Mouse (Mus musculus) heart, adult 9 months (tissue): ENCODE data around the gene Irf6.

Experiments used
- DNase-seq, 2 experiments: peaks; one replicate each; pipeline ENCODE4 v3.0.0; 2022; ENCODE audit warnings: low spot score in 2 of 2

Irf6 gene

GRCm38 (mm10) chr1:193200640-193201382 is 47.9 kb downstream of the Irf6 start:
- no peak for DNase-seq

DNA sequence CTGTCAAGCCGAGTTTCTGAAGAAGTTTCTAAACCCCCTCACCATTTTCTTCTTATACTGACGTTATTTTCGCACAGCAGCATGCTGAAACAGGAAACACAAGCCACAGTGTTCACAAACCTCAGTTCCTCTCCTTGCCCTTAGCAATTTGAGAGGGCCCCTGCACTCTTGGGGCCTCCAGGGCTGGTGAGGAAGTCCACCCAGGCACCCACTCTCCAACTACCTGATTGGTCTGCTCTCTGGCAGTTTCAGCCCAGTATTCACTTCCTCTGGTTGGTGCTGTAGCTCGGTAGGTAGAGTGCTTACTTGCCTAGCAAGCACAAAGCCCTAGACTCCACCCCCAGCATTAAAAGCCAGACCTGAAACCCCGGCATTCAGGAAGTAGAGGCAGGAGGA is 48.5 kb downstream of the Irf6 start, which contains the start of gene Traf3ip3:
Gene Traf3ip3 (minus strand): TSS at position 321 of the 396 bp plus-strand sequence.
- peak; percentile 14 to 51 for DNase-seq

DNA sequence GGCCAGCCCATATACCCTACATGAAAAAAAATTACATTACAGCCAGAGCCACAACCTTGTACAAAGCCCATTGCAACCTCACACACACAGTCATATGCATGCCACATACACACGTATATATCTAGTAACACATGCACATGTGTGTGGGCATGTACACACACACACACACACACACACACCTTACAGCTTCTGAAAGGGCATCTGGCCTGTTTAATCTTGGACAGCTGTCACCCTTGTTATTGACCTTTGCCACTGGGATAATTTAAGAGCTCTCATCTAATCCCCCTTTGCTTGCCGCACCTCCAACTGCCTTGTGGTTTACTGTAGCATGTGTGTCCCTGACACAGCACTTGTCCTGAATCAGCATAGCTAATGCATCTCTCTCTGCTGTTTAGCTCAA is 50.9 kb downstream of the Irf6 start:
- no peak for DNase-seq

DNA sequence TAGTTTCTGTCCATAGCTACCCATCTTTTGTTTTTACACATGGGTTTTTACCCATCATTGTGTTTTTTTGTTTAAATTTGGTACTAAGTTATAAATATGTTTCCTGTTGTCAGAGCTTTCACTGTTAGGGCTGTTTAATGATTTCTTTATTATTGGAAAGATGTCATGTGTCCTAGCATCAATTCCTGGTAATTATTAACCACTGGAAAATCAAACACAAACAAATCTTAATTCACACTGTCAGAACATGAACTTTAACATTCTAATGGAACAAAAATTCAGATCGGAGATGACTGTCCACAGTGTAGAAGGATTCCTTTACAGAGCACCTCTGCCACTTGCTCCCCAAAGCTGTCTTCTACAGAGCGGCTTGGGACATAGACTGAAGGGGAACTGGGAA is 52.5 kb downstream of the Irf6 start:
- no peak for DNase-seq

GRCm38 (mm10) chr1:193207503-193207902 is 54.6 kb downstream of the Irf6 start, which contains the start of gene Lamb3:
Lamb3 (plus strand) TSS chr1:193207699.
- DNase-seq, result no peak

DNA sequence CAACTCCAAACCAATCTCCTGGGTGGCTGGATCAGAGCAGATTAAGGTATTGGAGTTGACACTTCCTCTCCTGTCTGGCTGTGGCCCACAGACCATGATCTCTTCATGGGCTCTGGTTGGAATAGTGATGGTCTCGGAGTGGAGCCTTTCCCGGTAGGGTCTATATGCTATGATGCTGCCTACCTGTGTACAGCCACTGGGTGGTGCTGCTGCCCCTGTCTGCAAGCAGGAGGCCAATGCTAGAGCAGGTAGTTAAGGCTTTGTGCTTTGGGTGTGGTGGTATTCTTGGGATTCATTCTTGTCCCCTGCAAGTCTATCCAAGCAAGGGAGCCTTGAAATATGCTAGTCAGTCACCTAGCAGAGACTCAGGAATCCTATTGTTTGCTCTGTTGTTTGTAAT is 55.3 kb downstream of the Irf6 start:
- no peak for DNase-seq

DNA sequence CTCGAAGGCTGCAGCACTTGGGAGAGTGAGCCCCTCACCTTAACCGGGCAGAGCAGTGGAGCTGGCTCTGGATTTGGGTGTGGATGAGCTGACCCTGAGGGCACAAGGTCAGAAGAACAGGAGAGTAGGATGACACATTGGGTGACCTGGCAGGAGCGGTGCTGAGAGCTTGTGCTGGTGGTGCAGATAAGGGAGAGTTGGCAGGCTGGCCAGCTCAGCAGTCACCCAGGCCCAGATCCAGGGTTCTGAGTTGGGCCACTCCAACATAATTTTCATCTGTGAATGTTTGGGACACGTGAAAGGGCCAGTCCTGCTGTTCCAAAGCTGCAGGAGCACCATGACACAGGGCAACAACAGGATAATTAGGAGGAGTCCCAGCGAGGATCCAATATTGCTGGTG is 58.5 kb downstream of the Irf6 start:
- DNase-seq, result peak; percentile 32 to 54

DNA sequence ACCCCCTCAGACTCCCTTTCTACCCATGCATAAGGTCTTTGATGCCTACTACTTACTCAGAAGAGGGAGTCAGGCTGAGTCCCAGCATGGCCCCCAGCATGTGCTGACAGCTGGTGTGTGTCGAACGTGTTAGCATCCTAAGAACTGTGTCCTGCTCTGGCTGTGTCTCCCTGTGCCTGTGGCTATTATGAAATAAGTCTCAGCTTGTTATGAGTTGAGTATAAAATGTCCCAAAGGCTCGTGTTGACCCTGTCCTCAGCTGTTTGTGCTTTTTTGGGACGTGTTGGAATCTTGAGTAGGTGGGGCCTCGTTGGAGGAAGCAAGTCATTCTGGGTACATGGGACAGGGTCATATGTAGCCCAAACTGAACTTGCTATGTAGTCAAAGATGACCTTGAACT is 61.1 kb downstream of the Irf6 start:
- DNase-seq, result no peak

DNA sequence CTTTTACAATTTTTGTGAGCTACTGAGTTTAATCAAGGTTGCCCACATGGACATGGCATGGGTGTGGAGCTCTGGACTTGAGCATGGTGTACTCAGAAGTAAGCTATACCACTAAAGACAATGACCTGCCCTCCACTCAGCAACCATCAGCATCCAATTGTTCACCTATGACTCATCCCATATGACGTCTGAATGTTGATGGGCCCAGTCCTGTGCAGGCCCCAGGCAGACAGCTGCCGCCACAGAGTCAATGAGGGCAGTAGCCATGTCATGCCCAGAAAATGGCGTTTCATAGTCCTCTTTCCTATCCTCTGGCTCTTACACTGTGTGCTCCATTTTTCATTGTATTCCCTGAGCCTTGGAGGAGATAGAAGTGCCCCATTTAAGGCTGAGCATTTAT is 63.1 kb downstream of the Irf6 start:
- no peak for DNase-seq

- no peak for DNase-seq
These were observed 67.5 kb downstream of the Irf6 start for GRCm38 (mm10) chr1:193220408-193220807.
